Comparison of ENCODE assay signal across 16 mouse cellular contexts in genomic region chr2:109626864-109627263, GRCm38 (mm10). TPM values are rescaled to one million over a fixed set of nuclear protein-coding genes. Genes with fewer than 3 reads are reported as not detected.
"Had no signal": no experiment of that assay in that cellular context is flagged by ENCODE, and none has a peak within 500 bp of the region (broad histone marks: within the 10 kb centered on the region; RNA-seq: fewer than 3 reads in every experiment).

No protein-coding gene starts in this region.

- DNase-seq: kidney, postnatal 10 days; layer of hippocampus, adult 9-11 months; layer of hippocampus, postnatal 36 days; lung, embryonic 14.5 days; lung, postnatal 10 days; right cerebral cortex, postnatal 25 days; thymus, postnatal 4 days had no signal

- H3K4me3 ChIP-seq: limb, embryonic 15.5 days; liver, embryonic 12.5 days; megakaryocyte, embryonic 14.5 days; midbrain, embryonic 12.5 days; neural tube, embryonic 13.5 days had no signal

- H3K27ac ChIP-seq: limb, embryonic 15.5 days; liver, embryonic 12.5 days; macrophage; midbrain, embryonic 12.5 days; neural tube, embryonic 13.5 days; stomach, postnatal 0 days had no signal

- H3K9ac ChIP-seq: limb, embryonic 15.5 days; liver, embryonic 12.5 days; lung, embryonic 14.5 days; midbrain, embryonic 12.5 days; neural tube, embryonic 13.5 days had no signal

- H3K27me3 ChIP-seq: limb, embryonic 15.5 days; liver, embryonic 12.5 days; megakaryocyte, embryonic 14.5 days; midbrain, embryonic 12.5 days; neural tube, embryonic 13.5 days had no signal

- ATAC-seq: intestine, postnatal 0 days; liver, embryonic 12.5 days; midbrain, embryonic 16.5 days had no signal

- H3K4me1 ChIP-seq: limb, embryonic 15.5 days; liver, embryonic 12.5 days; megakaryocyte, embryonic 14.5 days; midbrain, embryonic 12.5 days had no signal

- H3K36me3 ChIP-seq: limb, embryonic 15.5 days; liver, embryonic 12.5 days; midbrain, embryonic 12.5 days; neural tube, embryonic 13.5 days had no signal

- H3K9me3 ChIP-seq: limb, embryonic 15.5 days; liver, embryonic 12.5 days; midbrain, embryonic 12.5 days; neural tube, embryonic 13.5 days had no signal

- H3K4me2 ChIP-seq: limb, embryonic 15.5 days; liver, embryonic 12.5 days; lung, embryonic 14.5 days; midbrain, embryonic 12.5 days; neural tube, embryonic 13.5 days had no signal

RNA-seq across cellular contexts. Expression of gene Bdnf, which starts 47.6 kb away (rescaled TPM):
- polyA plus RNA-seq: macrophage had no signal
